Mouse (Mus musculus) cerebellum, postnatal 36 days (tissue): ENCODE measurements around the gene Tada3.
"Not testable (repeated sequence)": the region's sequence is repeated elsewhere in the genome, so short reads cannot be mapped to it uniquely, and the experiment has no call there.

Experiments used
- DNase-seq, 2 experiments: peaks; one replicate each; pipeline ENCODE4 v3.0.0; 2021 to 2022; ENCODE audit warnings: mixed read lengths in 2 of 2

Tada3 gene

DNA sequence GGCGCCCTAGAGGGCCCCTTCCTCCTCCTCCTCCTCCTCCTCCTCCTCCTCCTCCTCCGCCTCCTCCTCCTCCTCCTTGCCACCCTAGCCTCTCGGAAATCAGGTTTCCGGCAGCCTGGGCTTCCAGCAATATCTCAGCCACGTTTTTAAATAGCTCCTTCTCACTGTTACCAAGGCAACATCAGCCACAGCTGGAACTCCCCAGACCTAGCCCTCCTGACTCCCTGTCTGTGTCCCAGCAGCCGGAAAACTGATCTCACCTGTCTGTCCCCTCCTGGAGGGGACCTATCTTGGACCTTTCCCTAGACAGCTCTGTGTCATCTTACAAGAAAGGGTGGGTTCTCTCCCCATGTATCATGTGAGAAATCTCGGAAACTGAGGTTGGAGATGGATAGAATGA lies 35.4 kb downstream of the Tada3 start:
- DNase-seq, result no peak

DNA sequence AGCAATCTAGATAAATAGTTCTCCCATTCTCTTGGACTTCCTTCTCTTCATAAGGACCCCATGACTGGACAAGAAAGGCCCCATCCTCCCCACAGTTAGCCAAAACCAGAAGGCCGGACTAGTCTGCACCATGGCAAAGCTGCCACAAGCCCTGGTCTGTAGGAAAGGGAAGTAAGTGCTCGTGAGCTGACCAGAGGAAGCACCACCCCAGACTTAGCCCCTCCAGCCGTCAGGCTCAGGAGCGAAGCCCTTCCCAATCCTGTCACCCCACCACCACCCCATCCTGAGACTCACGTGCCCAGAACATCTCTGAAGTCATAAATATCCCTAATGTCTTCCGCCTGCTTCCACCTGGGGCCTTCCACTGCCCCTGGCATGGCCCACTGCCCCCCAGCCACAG lies 36.1 kb downstream of the Tada3 start:
- no peak for DNase-seq

DNA sequence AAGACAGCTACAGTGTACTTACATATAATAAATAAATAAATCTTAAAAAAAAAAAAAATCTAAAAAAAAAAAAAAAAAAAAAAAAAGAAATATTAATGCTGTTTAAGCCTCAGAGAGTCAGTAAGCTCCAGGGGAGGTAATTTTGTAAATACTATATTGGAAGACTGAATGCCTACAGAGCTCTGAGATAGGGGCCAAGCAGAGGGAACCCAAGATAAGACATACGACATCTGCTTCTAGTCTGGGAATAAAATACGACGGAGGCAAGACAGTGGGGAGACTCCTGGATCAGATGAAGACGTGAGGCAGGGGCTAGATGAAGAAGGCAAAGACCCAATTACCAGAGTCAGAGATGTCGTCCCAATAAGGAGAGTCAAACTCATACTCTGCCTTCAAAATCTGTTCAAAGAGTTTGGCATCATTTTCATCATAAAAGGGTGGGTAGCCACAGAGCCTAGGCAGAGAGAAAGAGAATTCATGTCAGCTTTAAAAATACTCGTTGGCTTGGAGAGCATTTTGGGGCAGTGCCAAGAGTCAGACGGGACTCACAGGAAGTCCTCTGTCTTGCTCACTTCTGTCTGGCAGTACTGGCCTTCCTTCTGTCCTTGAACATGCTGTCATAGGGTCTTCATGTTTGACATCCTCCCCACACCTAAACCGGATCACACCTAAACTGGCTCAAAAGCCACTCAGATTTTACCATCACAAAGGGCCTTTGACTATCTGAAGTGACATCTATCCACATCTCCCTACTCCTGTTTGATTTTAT lies 40.6 kb downstream of the Tada3 start:
- DNase-seq, result no peak

DNA sequence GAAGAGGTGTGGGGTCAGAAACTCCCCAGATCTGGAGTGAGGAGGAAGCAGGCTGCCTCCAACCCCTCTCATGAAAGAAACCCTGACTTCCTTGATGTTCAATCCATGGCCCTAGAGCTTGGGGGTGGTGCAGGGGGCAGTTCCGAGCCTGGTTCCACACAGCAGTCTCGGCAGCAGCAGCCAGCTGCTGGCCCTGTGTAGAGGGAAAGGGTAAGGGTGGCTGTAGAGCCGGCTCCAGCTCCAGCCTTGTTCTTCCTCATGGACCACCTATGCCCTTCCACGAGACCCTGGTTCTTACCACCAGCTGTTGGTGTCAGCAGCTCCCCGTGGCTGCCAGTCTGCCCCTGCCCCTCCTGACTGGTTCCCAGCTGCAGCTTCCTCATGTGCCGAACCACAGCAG lies 43.5 kb downstream of the Tada3 start:
- DNase-seq, result no peak

DNA sequence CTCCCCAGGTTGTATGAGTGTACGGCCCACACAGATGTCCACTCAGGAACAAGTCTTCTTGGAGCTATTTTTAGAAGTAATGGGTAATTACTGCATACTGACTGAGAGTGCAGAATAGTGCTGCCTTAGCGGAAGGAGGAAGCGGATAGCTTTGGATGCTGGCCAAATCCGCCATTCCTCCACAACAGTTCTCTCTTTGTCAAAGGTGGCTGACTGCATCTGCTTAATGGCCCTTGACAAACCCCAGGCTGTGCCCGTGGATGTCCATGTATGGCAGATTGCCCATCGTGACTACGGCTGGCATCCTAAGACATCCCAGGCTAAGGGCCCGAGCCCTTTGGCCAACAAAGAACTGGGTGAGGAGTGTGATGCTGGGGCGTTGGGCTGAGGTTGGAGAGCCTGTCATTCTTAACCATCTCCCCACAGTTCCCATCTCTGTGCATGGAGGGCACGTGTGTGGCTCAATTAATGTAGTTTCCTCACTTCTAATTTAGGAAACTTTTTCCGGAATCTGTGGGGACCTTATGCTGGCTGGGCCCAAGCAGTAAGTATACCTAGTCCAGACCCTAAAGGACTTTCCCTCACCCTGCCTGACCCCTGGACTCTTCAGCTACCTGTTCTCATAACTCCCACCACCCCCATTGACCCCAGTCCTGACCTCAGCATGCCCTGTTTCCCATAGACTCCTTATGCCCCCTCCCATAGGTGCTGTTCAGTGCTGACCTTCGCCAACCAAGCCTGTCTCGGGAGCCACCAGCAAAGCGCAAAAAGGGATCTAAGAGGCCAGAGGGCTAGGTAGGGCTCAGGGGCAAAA lies 44.3 kb downstream of the Tada3 start:
- peak; percentile 29 to 38 for DNase-seq

DNA sequence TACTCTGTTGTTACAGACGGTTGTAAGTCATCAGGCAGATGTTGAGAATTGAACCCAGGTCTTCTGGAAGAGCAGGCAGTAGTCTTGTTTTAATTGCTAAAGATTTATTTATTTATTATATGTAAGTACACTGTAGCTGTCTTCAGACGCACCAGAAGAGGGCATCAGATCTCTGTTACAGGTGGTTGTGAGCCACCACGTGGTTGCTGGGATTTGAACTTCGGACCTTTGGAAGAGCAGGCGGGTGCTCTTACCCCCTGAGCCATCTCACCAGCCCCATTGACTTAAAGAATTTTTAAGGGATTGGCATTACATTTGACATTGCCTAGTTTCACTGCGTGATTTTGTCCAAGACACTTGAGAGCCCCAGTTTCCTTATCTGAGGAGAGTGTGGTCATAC lies 44.9 kb downstream of the Tada3 start:
- not testable (repeated sequence) for DNase-seq

GRCm38 (mm10) chr6:113331721-113332120 lies 46.0 kb downstream of the Tada3 start:
- DNase-seq, result no peak

- DNase-seq, result no peak
Measured at GRCm38 (mm10) chr6:113330547-113330946, 47.1 kb downstream of the Tada3 start.

- no peak for DNase-seq
Measured at GRCm38 (mm10) chr6:113329396-113329795, 48.3 kb downstream of the Tada3 start.

DNA sequence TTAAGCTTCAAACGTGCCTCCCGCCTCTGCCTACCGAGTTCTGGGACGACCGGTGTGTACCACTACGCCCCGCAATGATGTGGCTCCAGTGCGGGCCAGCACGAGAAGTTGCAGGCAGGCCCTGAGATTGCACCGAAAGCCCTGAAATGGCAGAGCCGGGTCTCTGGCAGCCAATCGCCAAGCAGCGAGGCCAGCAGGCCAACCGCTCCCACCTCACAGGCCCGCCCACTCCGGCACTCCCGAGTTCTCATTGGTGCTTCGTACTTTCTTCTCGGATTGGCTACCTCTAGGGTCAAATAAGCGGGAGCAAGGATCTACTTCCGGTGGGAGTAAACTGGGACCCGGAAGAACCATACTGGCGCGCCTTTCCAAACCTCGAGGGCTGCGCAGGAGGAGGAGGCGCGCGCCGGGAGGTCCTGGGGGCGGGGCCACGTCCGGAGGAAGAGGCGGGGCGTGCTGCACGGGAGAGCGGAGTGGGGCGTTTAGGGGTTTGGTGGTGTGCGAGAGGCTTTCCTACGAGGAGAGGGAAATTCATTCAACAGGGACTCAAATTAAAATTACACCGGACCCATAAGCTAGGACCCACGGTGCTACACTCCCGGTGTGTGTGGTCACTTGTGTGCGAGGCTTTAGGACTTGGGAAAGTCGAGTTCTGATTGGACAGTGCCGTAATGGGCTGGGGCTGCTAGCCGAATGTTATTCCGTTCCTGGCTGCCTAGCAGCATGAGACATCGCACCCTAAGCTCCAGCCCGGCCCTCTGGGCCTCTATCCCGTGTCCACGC lies 51.0 kb downstream of the Tada3 start, which contains the start of gene Ogg1:
TSS of gene Ogg1 (plus strand) at position 440 of the 783 bp plus-strand sequence.
- peak; percentile 96 to 97 for DNase-seq
